Mouse (Mus musculus) c-Kit-positive CD71-positive TER-119-positive erythroid progenitor cells, embryonic 14.5 days (primary cell): ENCODE measurements around the gene Abca9.

Source experiments
- DNase-seq: peaks from one replicate; pipeline ENCODE4 v3.0.0-alpha.2; 2013; ENCODE audit warnings: low spot score

The Abca9 gene

GRCm38 (mm10) chr11:110061032-110061431 is 107.0 kb downstream of the Abca9 start:
- no peak for DNase-seq

GRCm38 (mm10) chr11:110060127-110060526 is 107.9 kb downstream of the Abca9 start:
- DNase-seq, result no peak

GRCm38 (mm10) chr11:110053681-110054080 is 114.3 kb downstream of the Abca9 start:
- no peak for DNase-seq
